Mouse (Mus musculus) myocyte (in vitro differentiated cells): ENCODE results near the gene Napa.

ENCODE experiments used
- CEBPB ChIP-seq: IDR thresholded peaks from 2 replicates; pipeline ENCODE4 v1.6.1; 2011; ENCODE audit warnings: mild to moderate bottlenecking, moderate library complexity; ENCODE audit not compliant: poor library complexity, insufficient read depth, severe bottlenecking
- E2F4 ChIP-seq: IDR thresholded peaks from one replicate; pipeline ENCODE4 v1.6.1; 2011; ENCODE audit warnings: mild to moderate bottlenecking, control low read depth, moderate library complexity; ENCODE audit not compliant: insufficient read depth
- MAX ChIP-seq: IDR thresholded peaks from one replicate; pipeline ENCODE4 v1.6.1; 2011; ENCODE audit warnings: low read depth, mild to moderate bottlenecking, control low read depth
- MYOG ChIP-seq, 3 experiments: IDR thresholded peaks; one replicate each; pipeline ENCODE4 v1.6.1; 2011; ENCODE audit warnings: control low read depth in 2 of 3, low read depth in 2 of 3, mild to moderate bottlenecking in 2 of 3; ENCODE audit not compliant: insufficient read length in 2 of 3, control insufficient read depth in 1 of 3, insufficient read depth in 1 of 3
- POLR2A ChIP-seq: IDR thresholded peaks from one replicate; pipeline ENCODE4 v1.6.1; 2011; ENCODE audit warnings: low read depth, mild to moderate bottlenecking, control low read depth, moderate library complexity; ENCODE audit not compliant: insufficient read length
- POLR2AphosphoS2 ChIP-seq: IDR thresholded peaks from one replicate; pipeline ENCODE4 v1.6.1; 2011; ENCODE audit warnings: low read depth, control low read depth; ENCODE audit not compliant: insufficient read length
- REST ChIP-seq: IDR thresholded peaks from one replicate; pipeline ENCODE4 v1.6.1; 2011; ENCODE audit warnings: mild to moderate bottlenecking, control low read depth, moderate library complexity; ENCODE audit not compliant: insufficient read depth, insufficient read length
- TCF12 ChIP-seq: IDR thresholded peaks from one replicate; pipeline ENCODE4 v1.6.1; 2011; ENCODE audit warnings: mild to moderate bottlenecking, control low read depth; ENCODE audit not compliant: poor library complexity, insufficient read depth, severe bottlenecking

DNA sequence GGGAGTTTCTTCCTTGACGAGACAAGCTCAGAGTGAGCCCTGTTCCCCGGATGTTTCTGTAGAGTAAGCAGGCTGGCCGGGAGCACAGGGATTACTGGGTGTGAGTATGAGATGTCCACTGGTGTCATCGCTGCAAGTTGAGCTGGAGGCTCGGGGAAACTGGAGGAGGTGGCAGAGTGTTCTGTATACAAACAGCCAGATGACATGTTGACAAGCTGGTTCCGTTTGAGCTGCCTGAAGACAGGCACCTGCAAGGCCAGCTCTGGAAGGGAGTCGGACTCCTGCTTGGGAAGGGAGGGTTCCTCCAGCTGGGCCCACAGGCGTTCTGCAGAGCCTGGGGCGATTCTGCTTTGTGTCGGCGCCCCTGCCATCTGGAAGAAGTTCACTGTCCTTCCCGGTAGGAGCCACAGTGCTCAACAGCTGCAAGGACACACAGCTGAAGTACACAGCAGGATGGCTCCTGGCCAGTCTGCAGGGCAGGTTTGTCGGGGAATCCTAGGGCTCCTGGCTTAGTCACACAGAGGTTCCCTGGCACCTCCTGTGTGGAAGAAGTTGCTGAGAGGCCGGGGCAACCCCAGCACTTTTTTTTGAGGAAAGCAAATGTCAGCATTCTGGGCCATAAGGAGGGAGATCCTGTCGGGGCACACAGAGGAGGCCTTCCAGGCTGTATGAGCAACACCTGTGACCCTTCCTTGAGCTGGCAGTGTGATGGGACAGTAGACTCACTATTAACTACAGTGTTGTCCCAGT lies 3.6 kb downstream of the Napa start:
- TF ChIP-seq TCF12 (no peak), POLR2A (no peak), POLR2AphosphoS2 (no peak), MAX (no peak), MYOG (IDR thresholded peaks at IDR 0.05; ENCODE audit: control insufficient read depth in 1 of 3, insufficient read depth in 1 of 3, insufficient read length in 2 of 3, low read depth in 2 of 3) (peak in 1 of 3 experiments; percentile 27), E2F4 (no peak), REST (no peak), CEBPB (no peak)
